Mouse (Mus musculus) megakaryocyte-erythroid progenitor cell, adult 5-6 weeks (primary cell): ENCODE data around the gene Megf8. TPM values are rescaled to one million over a fixed set of nuclear protein-coding genes. Genes with fewer than 3 reads are reported as not detected.

Experiments
- ATAC-seq: replicated peaks from 2 replicates; pipeline ENCODE4 v1.8.0; 2016; ENCODE audit warnings: mild to moderate bottlenecking, inconsistent platforms; ENCODE audit not compliant: severe bottlenecking, poor library complexity, low FRiP score, low TSS enrichment
- total RNA-seq, 2 experiments: library from RNA; stranded (forward) in 1 of 2; stranded (reverse) in 1 of 2; fragments of 200-1000, 215-1000 nt in 1 of 2; fragments of >200 nt in 1 of 2; fragmentation: Nextera tagmentation in 1 of 2; gene quantifications; 2 replicates each; pipeline ENCODE4 v1.2.3; 2014 to 2017

The Megf8 gene
- total RNA-seq, 2 experiments from 2014 or later, result 2.6 to 2.7 TPM

DNA sequence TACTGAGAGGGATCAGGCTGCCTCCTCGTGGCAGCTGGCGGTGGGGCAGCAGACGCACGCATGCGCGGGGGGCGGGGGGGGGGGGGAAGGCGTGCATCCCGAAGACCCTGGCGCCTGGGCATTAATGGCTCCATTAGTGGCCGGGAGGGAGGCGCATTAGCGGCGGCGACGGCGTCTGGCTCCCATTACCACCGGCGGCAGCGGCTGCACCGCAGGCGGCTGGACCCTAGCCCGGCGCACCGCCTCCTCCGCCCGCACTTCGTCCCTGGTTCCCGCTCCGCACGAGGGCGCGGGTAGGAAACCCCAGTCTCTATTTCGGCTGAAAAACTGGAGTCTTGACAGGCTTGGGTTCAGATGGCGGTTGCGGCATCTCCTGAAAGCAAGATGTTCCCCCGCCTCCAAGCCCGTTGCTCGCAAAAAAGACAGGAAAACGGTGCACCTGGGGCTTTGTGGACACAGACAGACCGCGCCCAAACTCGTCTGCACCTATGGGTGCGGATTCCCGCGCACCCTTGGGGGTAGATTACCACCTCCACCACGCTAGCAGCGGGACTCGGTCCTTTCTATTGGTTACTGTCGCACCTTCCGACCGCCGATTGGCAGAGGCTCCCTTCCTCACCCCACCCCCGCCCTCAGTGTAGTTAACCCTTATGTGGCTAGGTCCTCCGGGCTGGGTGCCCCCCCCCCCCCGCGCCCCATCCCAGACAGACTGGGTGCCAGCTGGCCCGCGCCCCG, 38.5 kb upstream of the Megf8 start:
- peak; percentile 53 for ATAC-seq

DNA sequence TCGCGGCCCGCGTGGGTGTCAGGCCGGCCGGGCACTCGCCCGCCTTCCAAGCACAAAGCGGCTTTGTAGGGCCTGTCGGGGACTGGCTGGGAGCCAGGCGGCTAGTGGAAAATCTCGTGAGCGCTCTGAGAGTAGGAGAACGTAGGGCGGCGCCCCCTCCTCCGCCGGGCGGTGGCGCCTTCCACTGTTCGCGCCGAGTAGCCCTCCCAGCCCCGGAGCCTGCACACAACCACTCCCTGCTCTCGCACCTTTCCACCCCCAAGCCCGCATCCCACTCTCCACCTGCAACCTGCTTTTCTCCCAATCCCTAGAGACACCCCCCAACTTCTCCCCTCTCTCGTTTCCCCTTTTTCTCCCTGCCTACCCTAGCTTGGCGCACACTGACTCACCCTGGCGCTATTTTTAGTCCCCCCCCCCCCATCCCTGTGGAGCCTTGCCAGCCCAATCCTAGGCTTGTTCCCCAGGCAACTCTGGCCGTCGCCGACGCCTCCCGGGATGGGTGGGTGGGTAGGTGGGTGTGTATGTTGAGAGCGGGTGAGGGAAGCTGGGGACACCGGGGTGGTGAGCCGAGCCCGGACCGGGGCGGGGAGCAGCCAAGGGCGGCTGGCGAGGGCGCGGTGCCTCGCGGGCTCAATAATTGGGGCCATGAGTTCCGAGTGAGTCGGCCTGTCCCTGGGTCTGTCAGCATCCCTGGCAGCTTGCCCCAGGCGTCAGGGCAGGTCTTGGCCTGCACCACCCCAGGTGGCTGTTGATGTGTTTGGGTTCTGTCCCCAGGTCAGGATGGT, 37.7 kb upstream of the Megf8 start:
- 0 out of 2 replicates have a peak, but pooled peaks have one; percentile 3 for ATAC-seq

GRCm38 (mm10) chr7:25279861-25280791, 36.8 kb upstream of the Megf8 start:
- no peak for ATAC-seq

DNA sequence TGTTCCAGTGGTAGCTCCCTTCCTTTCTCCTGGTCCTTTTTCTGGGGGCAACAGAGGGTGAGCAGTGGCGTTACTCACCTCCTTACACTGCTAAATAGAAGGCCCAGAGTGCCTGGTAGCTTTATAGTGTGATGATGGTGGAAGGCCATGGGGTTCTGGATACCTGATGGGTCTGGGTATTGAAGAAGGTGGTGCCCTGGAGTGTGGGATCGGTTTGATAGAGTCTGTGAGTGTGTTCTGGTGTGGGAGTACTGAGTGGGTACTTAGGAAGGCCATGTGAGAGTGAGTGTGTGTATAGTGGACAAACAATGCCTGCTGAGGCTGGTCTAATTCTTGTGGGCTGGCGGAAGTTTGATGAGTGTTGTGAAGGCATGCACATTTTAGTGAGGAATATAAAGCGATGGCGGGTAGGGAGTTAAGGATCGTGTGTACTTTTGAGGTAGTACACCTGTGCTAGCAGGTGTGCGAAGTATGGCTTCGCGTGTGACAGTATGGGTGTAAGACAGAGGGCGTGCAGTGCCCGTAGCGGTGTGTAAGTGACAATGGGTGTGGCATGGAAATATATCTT, 35.7 kb upstream of the Megf8 start:
- peak; percentile 12 for ATAC-seq

GRCm38 (mm10) chr7:25281734-25282601, 35.0 kb upstream of the Megf8 start:
- ATAC-seq, result peak; percentile 58

DNA sequence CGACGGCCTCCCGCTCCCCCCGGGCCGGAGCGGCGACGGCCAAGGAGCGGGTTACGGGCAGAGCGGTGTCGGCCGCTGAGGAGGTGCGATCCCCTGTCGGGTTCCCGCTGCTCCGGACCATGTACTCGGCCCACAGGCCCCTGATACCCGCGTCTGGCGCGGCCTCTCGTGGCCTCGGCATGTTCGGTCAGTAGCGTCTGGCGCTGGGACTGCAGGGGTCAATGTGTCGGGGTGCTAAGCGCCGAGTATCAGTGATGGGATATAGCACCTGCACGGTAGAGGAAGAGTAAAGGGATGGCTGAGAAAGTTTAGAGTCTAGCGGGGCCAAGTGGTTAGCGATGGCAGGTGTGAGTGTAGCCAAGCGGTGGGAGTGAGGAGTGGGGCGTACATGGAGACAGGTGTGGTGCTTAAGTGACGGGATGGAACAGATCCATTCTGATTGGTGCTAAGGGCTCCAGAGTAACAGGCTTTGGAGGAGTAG, 34.2 kb upstream of the Megf8 start:
- no peak for ATAC-seq

DNA sequence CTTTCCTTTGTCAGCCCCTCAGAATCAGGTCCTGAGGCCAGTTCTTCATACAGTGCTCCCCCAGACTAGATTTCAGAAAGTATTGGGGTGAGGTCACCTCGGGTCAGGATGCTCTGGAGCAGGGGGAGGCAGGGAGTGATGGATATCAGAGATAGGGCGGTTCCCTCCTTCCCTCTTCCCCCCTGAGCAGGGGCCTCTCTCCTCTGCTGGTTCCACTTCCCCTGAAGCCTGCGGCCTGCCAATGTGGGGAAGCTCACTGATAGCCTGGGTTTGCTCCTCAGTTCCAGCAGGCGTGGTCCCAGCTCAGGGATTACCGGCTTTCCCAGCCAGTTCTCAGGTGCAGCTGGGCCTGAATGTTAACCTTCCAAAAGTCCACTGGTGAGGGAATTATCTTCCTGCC, 33.3 kb upstream of the Megf8 start:
- no peak for ATAC-seq

DNA sequence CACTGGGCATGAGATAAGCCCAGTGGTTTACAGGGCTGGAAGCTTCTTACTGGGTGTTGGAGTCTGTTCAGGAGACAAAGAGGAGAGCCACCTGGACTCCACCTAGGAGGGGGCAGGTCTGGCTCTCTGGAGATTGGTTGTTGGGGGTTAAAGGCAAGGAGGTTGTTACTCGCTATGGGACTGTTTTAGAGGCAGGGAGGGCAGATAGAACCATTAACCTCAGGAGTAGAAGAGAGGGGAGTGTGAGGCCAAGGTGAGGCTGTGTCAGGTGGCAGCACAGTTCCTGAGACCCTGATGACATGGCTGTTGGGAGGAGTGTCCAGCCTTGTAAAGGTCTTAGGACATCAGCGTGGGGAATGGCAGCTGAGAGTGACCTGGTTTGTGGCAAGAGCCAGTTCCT, 32.8 kb upstream of the Megf8 start:
- 0 out of 2 replicates have a peak, but pooled peaks have one; percentile 5 for ATAC-seq

GRCm38 (mm10) chr7:25284766-25285165, 32.2 kb upstream of the Megf8 start:
- ATAC-seq, result no peak

DNA sequence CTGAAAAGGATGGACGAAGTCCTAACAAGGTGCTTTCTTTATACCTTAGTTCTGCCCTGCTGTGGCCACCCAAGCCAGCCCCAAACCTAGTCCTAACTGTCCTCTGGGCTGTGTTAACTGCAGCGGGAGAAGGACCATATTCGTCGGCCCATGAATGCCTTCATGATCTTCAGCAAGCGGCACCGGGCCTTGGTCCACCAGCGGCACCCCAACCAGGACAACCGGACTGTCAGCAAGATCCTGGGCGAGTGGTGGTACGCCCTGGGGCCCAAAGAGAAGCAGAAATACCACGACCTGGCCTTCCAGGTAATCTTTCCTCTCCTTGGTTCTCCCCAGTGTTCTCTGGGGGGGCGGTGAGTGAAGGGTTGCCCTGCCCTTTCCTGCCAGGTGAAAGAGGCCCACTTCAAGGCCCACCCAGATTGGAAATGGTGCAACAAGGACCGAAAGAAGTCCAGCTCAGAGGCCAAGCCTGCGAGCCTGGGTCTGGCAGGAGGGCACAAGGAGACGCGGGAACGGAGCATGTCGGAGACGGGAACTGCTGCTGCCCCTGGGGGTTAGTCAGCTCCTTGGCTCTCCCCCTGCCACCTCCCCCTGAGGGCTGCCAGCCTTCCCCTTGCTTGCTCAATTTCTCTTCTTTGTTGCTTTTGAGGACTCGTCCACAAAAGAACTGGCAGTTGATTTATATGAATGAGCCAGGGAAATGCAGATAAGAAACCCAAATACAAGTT, 31.3 kb upstream of the Megf8 start:
- no peak for ATAC-seq

DNA sequence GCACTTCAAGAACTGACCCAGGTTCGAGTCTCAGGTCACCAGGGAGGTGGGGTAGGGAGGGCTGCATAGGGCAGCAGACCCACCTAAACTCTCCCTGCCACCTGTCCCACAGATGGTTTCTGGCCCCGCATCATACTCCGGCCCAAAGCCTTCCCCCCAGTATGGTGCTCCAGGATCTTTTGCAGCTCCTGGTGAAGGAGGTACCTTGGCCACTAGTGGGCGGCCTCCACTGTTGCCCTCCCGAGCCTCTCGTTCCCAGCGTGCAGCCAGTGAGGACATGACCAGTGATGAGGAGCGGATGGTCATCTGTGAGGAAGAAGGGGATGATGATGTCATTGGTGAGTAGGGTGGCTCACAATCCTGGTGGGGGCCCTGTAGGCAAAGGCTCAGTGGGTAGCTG, 30.0 kb upstream of the Megf8 start:
- ATAC-seq, result no peak

DNA sequence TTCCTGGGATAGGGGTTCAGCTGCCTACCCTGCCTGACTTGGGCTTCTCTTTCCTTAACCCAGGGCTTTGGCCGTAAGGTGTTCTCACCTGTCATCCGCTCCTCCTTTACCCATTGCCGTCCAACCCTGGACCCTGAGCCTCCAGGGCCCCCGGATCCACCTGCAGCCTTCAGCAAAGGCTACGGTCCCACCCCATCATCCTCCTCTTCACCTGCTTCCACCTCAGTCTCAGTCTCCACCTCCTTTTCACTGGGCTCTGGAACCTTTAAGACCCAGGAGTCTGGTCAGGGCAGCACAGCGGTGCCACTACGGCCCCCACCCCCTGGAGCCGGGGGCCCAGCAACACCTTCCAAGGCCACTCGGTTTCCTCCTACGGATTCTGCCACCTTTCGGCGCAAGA, 29.0 kb upstream of the Megf8 start:
- ATAC-seq, result no peak

DNA sequence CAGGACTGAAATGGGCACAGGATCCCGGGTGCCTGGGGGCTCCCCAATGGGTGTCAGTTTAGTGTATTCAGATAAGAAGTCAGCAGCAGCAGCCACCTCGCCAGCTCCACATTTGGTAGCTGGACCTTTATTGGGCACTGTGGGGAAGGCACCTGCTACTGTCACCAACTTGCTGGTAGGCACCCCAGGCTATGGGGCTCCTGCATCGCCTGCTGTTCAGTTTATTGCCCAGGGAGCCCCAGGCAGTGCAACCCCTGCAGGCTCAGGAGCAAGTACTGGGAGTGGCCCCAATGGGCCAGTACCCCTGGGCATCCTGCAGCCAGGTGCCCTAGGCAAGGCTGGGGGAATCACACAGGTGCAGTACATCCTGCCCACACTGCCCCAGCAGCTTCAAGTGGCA, 28.2 kb upstream of the Megf8 start:
- no peak for ATAC-seq

GRCm38 (mm10) chr7:25289925-25290324, 27.0 kb upstream of the Megf8 start:
- ATAC-seq, result no peak

DNA sequence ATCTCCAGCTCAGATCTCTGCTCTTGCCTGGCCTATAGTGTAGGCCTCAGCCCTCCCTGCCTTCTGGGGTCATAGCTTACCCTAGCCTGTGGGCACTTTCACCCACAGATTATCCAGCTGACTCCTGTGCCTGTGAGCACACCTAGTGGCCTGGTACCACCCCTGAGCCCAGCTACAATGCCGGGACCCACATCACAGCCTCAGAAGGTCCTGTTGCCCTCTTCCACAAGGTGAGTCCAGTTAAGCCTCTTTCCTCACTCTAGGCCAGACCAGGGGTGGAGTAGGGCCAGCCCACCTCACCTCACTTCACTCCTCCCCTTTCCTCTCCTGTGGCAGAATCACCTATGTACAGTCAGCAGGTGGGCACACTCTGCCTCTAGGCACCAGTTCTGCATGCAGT, 26.5 kb upstream of the Megf8 start:
- ATAC-seq, result no peak

DNA sequence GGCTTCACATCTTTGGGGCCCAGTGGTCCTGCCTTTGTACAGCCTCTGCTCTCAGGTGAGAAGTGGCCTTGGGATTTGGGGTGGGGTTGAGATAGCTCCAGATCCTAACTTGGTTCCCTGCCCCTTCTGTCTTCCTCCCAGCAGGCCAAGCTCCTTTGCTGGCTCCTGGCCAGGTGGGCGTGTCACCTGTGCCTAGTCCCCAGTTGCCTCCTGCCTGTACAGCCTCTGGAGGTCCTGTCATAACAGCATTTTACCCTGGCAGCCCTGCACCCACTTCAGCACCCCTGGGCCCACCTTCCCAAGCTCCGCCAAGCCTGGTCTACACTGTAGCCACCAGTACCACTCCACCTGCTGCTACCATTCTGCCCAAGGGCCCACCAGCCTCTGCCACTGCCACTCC, 26.1 kb upstream of the Megf8 start:
- no peak for ATAC-seq

DNA sequence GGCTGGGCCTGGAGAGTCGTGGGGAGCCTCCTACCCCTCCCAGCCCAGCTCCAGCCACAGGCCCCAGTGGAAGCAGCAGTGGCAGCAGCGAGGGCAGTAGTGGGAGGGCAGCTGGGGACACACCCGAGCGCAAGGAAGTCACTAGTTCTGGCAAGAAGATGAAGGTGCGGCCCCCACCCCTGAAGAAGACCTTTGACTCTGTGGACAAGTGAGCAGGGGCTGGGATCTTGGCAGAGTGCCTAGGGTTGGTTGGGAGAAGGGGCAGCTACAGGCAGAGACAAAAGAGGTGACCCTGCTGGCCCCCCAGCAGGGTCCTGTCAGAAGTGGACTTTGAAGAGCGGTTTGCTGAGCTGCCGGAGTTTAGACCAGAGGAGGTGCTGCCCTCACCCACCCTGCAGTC, 24.9 kb upstream of the Megf8 start:
- ATAC-seq, result no peak

GRCm38 (mm10) chr7:25293191-25293739, 23.7 kb upstream of the Megf8 start:
- no peak for ATAC-seq
